Mouse (Mus musculus) heart, postnatal 0 days (tissue): ENCODE measurements around the gene Tbc1d24.

ENCODE experiments used
- CTCF ChIP-seq: IDR thresholded peaks from 2 replicates; pipeline ENCODE4 v1.5.1; 2016; ENCODE audit warnings: antibody characterized with exemption, control low read depth, low read depth
- EP300 ChIP-seq: IDR thresholded peaks from 2 replicates; pipeline ENCODE4 v1.6.1; 2016; ENCODE audit warnings: antibody characterized with exemption, low read depth

GRCm38 (mm10) chr17:24205284-24205888, at the start of gene Tbc1d24:
- TF ChIP-seq CTCF (no peak), EP300 (no peak)
